Mouse (Mus musculus): Measurements from ENCODE around the gene Cdsn. TPM values are rescaled to one million over a fixed set of nuclear protein-coding genes. Genes with fewer than 3 reads are reported as not detected.
"Not testable (repeated sequence)": the region's sequence is repeated elsewhere in the genome, so short reads cannot be mapped to it uniquely, and the experiment has no call there.

Cdsn gene
- 2.0 and 23.0 TPM in 2 replicates for polyA plus RNA-seq (2012; rRNA removed)

- no peak for TF ChIP-seq CTCF (IDR thresholded peaks at IDR 0.05; ENCODE audit: insufficient read depth, low read length)
- no peak for TF ChIP-seq POLR2A (IDR thresholded peaks at IDR 0.05; ENCODE audit: borderline replicate concordance, extremely low read depth, low read depth, low read length)
- DNase-seq, result no peak
- peaks cover 4% of the 10 kb centered on the region for H3K4me1 ChIP-seq (ENCODE audit: control insufficient read depth, insufficient read depth, low read length)
- 82% methylated on average over 10 of the region's 10 CpGs for WGBS
- H3K4me3 ChIP-seq (replicated peaks; ENCODE audit: extremely low read depth, low read depth, low read length), result no peak within 1 kb of the TSS
These were observed at the start of gene Cdsn for GRCm38 (mm10) chr17:35551881-35552414. Cdsn (plus strand) TSS chr17:35552128.

DNA sequence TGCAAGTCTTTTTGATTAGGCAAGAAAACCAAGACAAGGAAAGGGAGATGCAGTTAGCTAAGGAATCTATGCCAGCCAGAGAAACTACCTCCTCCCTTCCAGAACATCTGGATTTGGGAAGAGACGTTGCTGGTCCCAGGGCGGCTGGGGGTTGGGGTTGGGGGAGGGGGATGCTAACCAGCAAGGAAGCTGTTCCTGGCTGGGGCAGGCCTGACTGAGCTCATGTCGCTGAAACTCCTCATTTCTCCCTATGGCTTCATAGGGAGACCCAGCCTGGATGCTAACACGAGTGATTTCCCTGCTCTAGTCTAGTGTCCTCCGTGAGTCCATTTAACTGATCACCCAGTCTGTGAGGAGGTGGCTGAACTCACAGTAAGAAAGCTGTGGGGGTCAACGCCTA lies 49.7 kb upstream of the Cdsn start:
- DNase-seq, result no peak
- Histone ChIP-seq H3K4me1 (ENCODE audit: control insufficient read depth, insufficient read depth, low read length) (no peaks in the 10 kb centered on the region), H3K4me3 (replicated peaks; ENCODE audit: extremely low read depth, low read depth, low read length) (no peak overlapping the region)
- TF ChIP-seq CTCF (IDR thresholded peaks at IDR 0.05; ENCODE audit: insufficient read depth, low read length), result no peak
- no peak for TF ChIP-seq POLR2A (IDR thresholded peaks at IDR 0.05; ENCODE audit: borderline replicate concordance, extremely low read depth, low read depth, low read length)
- WGBS, result 18% methylated on average over 6 of the region's 6 CpGs

DNA sequence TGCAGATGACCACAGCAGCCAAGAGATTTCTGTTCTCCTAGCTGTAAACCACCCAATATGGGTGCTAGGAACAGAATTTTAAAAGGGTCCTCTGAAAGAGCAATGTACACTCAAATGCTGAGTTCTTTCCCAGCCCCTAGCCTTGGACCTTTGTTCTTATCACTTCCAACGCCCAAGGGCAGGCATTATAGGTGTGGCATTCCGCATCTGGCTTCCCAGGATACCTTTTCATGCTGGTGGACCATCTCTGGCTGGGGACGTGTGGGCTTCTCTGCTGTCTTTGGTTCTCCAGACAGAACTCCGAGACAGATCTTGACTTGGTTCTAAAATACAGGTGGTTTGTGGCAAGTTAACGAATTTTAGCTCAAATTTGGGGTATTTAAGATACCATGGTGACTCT lies 49.2 kb upstream of the Cdsn start:
- Histone ChIP-seq H3K4me3 (replicated peaks; ENCODE audit: extremely low read depth, low read depth, low read length) (no peak overlapping the region), H3K4me1 (ENCODE audit: control insufficient read depth, insufficient read depth, low read length) (no peaks in the 10 kb centered on the region)
- DNase-seq, result no peak
- 65% methylated on average over 5 of the region's 5 CpGs for WGBS
- TF ChIP-seq POLR2A (IDR thresholded peaks at IDR 0.05; ENCODE audit: borderline replicate concordance, extremely low read depth, low read depth, low read length) (no peak), CTCF (IDR thresholded peaks at IDR 0.05; ENCODE audit: insufficient read depth, low read length) (no peak)

DNA sequence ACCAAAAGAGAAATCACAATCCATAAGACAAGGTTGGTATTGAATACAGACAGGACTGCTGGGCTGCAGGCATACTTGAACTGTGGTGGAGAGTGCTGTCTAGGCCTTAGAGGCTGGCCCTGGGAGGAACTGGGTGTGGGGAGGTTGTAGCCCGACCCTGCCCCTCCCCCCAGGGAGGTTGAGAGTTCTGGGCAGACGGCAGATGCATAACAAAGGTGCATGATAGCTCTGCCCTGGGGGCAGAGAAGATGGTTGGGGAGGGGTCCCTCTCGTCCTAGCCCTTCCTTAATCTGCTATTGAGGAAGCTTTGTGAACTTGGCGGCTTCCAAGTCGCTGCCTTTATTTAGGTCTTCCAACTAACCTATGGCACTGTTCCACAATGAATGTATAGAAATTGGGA lies 48.1 kb upstream of the Cdsn start:
- Histone ChIP-seq H3K4me1 (ENCODE audit: control insufficient read depth, insufficient read depth, low read length) (no peaks in the 10 kb centered on the region), H3K4me3 (replicated peaks; ENCODE audit: extremely low read depth, low read depth, low read length) (no peak overlapping the region)
- WGBS, result 45% methylated on average over 5 of the region's 5 CpGs
- TF ChIP-seq CTCF (IDR thresholded peaks at IDR 0.05; ENCODE audit: insufficient read depth, low read length), result no peak
- no peak for TF ChIP-seq POLR2A (IDR thresholded peaks at IDR 0.05; ENCODE audit: borderline replicate concordance, extremely low read depth, low read depth, low read length)
- DNase-seq, result no peak

GRCm38 (mm10) chr17:35504628-35505481 lies 47.1 kb upstream of the Cdsn start:
- H3K4me1 ChIP-seq (ENCODE audit: control insufficient read depth, insufficient read depth, low read length), result no peaks in the 10 kb centered on the region
- no peak for DNase-seq
- H3K4me3 ChIP-seq (replicated peaks; ENCODE audit: extremely low read depth, low read depth, low read length), result no peak overlapping the region
- no peak for TF ChIP-seq POLR2A (IDR thresholded peaks at IDR 0.05; ENCODE audit: borderline replicate concordance, extremely low read depth, low read depth, low read length)
- no peak for TF ChIP-seq CTCF (IDR thresholded peaks at IDR 0.05; ENCODE audit: insufficient read depth, low read length)
- 46% methylated on average over 8 of the region's 8 CpGs for WGBS

- WGBS, result 62% methylated on average over 13 of the region's 13 CpGs
- H3K4me3 ChIP-seq (replicated peaks; ENCODE audit: extremely low read depth, low read depth, low read length), result no peak within 1 kb of the TSS
- no peaks in the 10 kb centered on the region for H3K4me1 ChIP-seq (ENCODE audit: control insufficient read depth, insufficient read depth, low read length)
- no peak for TF ChIP-seq POLR2A (IDR thresholded peaks at IDR 0.05; ENCODE audit: borderline replicate concordance, extremely low read depth, low read depth, low read length)
- no peak for TF ChIP-seq CTCF (IDR thresholded peaks at IDR 0.05; ENCODE audit: insufficient read depth, low read length)
- no peak for DNase-seq
These were observed 46.2 kb upstream of the Cdsn start, which contains the start of gene Pou5f1 for GRCm38 (mm10) chr17:35505776-35506175. Pou5f1 (plus strand) TSS chr17:35506018.

DNA sequence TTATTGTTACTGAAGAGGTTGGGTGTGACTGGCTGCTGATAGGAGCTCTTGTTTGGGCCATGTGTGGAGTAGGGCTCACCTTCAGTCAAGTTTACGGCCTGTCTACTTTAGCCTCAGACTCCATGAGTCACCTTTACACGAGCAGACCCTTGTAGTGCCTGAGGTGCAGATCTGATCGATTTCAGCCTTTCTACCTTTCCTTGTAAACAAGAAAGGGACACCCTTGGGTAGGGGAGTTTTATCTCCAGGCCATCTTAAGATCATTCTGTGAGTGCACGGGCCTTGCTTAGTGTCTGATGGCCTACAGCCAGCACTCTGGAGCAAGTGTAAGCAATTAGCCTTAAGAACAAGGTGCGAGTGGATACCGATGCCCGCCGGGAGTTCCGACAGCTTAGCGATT lies 45.0 kb upstream of the Cdsn start:
- TF ChIP-seq CTCF (IDR thresholded peaks at IDR 0.05; ENCODE audit: insufficient read depth, low read length) (no peak), POLR2A (IDR thresholded peaks at IDR 0.05; ENCODE audit: borderline replicate concordance, extremely low read depth, low read depth, low read length) (no peak)
- DNase-seq, result no peak
- Histone ChIP-seq H3K4me3 (replicated peaks; ENCODE audit: extremely low read depth, low read depth, low read length) (no peak overlapping the region), H3K4me1 (ENCODE audit: control insufficient read depth, insufficient read depth, low read length) (no peaks in the 10 kb centered on the region)
- WGBS, result 31% methylated on average over 10 of the region's 10 CpGs

DNA sequence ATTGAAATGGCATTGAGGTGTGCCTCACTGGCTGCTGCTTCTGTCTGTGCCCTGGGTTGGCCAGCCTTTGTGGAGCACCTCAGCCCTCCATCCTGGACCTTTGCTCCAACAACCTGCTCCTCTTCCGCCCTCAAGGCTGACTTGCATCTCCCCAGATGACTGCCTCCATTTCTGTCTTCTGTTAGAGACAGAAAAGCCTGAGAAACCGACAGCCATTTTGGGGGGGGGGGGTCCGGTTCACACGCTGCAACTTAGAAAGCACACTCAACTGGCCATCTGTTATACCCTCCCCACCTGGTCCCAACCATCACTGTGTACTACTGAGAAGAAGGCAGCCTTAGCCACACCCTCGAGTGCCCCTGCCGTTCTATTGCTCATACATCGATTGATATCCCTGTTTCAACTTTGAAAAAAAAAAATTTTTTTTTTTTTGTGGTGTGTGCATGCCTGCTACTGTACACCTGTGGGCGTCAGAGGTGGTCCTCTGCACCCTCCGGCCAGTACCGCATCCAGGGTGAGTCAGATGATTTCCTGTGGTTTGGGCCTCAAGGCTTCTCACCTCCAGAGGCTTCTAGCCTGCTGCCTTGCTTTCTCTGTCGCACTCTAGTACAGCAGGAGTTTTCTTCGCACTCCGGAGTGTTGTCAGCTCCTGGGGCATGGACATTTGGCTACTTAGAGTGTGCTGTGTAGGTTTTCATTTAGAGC lies 44.2 kb upstream of the Cdsn start:
- TF ChIP-seq CTCF (IDR thresholded peaks at IDR 0.05; ENCODE audit: insufficient read depth, low read length), result no peak
- no peak for TF ChIP-seq POLR2A (IDR thresholded peaks at IDR 0.05; ENCODE audit: borderline replicate concordance, extremely low read depth, low read depth, low read length)
- H3K4me1 ChIP-seq (ENCODE audit: control insufficient read depth, insufficient read depth, low read length), result no peaks in the 10 kb centered on the region
- no peak for DNase-seq
- WGBS, result 36% methylated on average over 13 of the region's 13 CpGs
- H3K4me3 ChIP-seq (replicated peaks; ENCODE audit: extremely low read depth, low read depth, low read length), result no peak overlapping the region

DNA sequence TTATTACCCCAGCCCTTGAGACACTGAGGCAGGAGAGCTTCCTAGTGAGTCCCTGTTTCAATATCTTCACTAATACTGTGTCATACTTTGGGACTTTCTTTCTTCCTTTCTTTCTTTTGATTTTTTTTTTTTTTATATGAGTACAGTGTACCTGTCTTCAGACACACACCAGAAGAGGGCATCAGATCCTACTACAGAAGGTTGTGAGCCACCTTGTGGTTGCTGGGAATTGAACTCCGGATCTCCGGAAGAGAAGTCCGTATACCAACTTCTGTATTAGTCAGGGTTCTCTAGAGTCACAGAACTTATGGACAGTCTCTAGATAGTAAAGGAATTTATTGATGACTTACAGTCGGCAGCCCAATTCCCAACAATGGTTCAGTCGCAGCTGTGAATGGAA lies 43.6 kb upstream of the Cdsn start:
- WGBS, result 76% methylated on average over 5 of the region's 5 CpGs
- H3K4me3 ChIP-seq (replicated peaks; ENCODE audit: extremely low read depth, low read depth, low read length); H3K4me1 ChIP-seq (ENCODE audit: control insufficient read depth, insufficient read depth, low read length); DNase-seq: not testable (repeated sequence)

Measured in lung, adult 2 months (tissue).